Mouse (Mus musculus): ENCODE measurements at regions not wholly inside any gene's neighbourhood (a gene's known extent, or its start where the extent isn't known, plus 50 kb on each side); places are given as distances from the start of the nearest gene placed in this dataset.

DNA sequence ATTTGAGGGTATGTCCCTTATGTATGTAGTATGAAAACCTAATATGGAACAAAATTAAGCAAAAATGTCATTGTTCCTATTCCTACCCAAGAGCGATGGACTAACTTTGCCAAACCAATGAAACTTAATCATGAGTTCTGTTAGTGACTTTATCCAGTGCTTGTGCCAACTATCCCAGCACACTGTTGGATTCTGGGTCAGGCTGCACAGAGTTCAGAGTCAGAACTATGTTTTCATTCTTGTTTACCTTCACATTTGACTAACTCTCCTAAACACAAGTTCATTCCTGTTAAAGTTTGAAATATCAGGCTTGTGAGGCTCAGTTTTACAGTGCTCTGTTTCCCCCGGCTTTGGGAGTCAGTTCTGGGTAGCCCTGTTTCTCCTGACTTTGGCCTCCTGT is 100.2 kb downstream of the Sp3 start:
- Histone ChIP-seq H3K4me1 (ENCODE audit: control insufficient read depth, insufficient read depth, insufficient read length, low read length) (no peaks in the 10 kb centered on the region; the same call in 1 of the 2 replicates), H3K4me3 (ENCODE audit: insufficient read depth, low read depth, low read length) (no peak overlapping the region), H3K27ac (replicated peaks; ENCODE audit: low read depth, low read length) (0 out of 2 replicates have a peak overlapping the region, but pooled peaks have one; percentile 19)

DNA sequence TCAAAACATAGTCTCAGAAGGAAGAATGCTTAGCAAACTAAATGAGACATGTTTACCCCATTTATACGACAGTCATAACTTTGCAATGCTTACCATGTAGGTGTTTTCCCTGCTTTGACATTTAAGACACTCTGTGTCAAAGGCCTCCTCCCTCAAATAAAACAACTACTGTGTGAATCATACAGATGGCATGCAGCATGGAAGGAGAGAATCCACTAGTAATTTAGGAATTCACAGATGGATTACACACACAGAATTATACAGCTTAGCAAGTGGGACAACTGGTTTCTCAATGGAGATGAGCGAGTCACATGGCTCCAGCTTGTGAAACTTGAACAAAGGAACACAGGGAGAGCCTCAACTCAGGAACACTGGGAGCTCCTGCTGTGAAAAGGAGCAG is 98.7 kb downstream of the Sp3 start:
- no peaks in the 10 kb centered on the region; the same call in 1 of the 2 replicates for H3K4me1 ChIP-seq (ENCODE audit: control insufficient read depth, insufficient read depth, insufficient read length, low read length)
- no peak overlapping the region for H3K4me3 ChIP-seq (ENCODE audit: insufficient read depth, low read depth, low read length)
- H3K27ac ChIP-seq (replicated peaks; ENCODE audit: low read depth, low read length), result no peak overlapping the region

DNA sequence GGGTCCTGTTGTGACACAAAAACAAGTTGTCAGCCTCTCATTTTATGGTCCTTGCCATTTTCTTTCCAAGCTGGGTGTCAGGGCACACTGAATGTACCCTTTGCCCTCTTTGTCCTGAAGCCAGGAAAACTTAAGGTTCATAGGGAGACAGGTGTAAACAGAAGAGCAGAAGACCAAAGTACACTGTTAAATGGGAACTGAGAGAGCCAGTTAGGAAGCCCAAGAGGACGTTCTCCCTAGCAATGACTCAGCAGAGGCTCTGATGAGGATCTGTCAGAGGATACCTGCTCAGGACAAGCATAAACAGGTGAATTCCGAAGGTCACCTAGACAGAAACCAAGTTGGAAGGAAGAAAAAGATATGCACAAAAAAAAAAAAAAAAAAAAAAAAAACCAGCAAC is 94.0 kb downstream of the Sp3 start:
- no peaks in the 10 kb centered on the region for H3K4me1 ChIP-seq (ENCODE audit: control insufficient read depth, insufficient read depth, insufficient read length, low read length)
- H3K27ac ChIP-seq (replicated peaks; ENCODE audit: low read depth, low read length), result no peak overlapping the region
- H3K4me3 ChIP-seq (ENCODE audit: insufficient read depth, low read depth, low read length), result no peak overlapping the region

Data from brown adipose tissue, adult 24 weeks (tissue).